Mouse (Mus musculus) forebrain, embryonic 16.5 days (tissue): ENCODE data around the gene Glrb. TPM values are rescaled to one million over a fixed set of nuclear protein-coding genes. Genes with fewer than 3 reads are reported as not detected.

Experiments used
- ATAC-seq: fragments of 200-750 bp; cut with Nextera tagmentation; 2 replicates; pipeline ENCODE4 v1.8.0; 2017; ENCODE audit warnings: mild to moderate bottlenecking, moderate library complexity
- H3K27ac ChIP-seq: fragments of 300-500 bp; sonication (generic); 2 replicates; pipeline ENCODE4 v1.5.1; 2014; ENCODE audit warnings: low read length, control low read depth
- H3K27me3 ChIP-seq: fragments of 300-500 bp; sonication (generic); replicated peaks from 2 replicates; pipeline ENCODE4 v1.6.1; 2014; ENCODE audit warnings: low read length; ENCODE audit not compliant: control insufficient read depth, insufficient read depth
- H3K36me3 ChIP-seq: fragments of 300-500 bp; sonication (generic); 2 replicates; pipeline ENCODE4 v1.6.1; 2014; ENCODE audit not compliant: control insufficient read depth, insufficient read depth
- H3K4me1 ChIP-seq: fragments of 300-500 bp; sonication (generic); replicated peaks from 2 replicates; pipeline ENCODE4 v1.6.1; 2014; ENCODE audit warnings: low read length; ENCODE audit not compliant: control insufficient read depth, insufficient read depth
- H3K4me2 ChIP-seq: fragments of 300-500 bp; sonication (generic); 2 replicates; pipeline ENCODE4 v1.6.1; 2014; ENCODE audit warnings: mild to moderate bottlenecking, low read length, control low read depth
- H3K4me3 ChIP-seq: fragments of 300-500 bp; sonication (generic); replicated peaks from 2 replicates; pipeline ENCODE4 v1.5.1; 2014; ENCODE audit warnings: mild to moderate bottlenecking, low read length, control low read depth
- H3K9ac ChIP-seq: fragments of 300-500 bp; sonication (generic); replicated peaks from 2 replicates; pipeline ENCODE4 v1.6.1; 2014; ENCODE audit warnings: low read depth, low read length, control low read depth
- H3K9me3 ChIP-seq: fragments of 300-500 bp; sonication (generic); 2 replicates; pipeline ENCODE4 v1.6.1; 2016; ENCODE audit warnings: low read length; ENCODE audit not compliant: control insufficient read depth
- WGBS: fragments of 180-500 bp; shearing (Covaris S2); extraction: QIAGEN DNeasy Blood & Tissue Kit; methylation state at CpG from one replicate; pipeline ENCODE4 v1.1.7; 2014; 5-methylcytosine and 5-hydroxymethylcytosine counted together
- polyA plus RNA-seq: library from polyadenylated mRNA; unstranded; fragments of >200 nt; fragmentation: Nextera tagmentation; extraction: Ambion mirVana; gene quantifications from 2 replicates; pipeline ENCODE4 v1.2.1, GENCODE M21; 2015

Gene Glrb
- polyA plus RNA-seq, 1 experiment from 2014 or later, result 42.1 TPM

DNA sequence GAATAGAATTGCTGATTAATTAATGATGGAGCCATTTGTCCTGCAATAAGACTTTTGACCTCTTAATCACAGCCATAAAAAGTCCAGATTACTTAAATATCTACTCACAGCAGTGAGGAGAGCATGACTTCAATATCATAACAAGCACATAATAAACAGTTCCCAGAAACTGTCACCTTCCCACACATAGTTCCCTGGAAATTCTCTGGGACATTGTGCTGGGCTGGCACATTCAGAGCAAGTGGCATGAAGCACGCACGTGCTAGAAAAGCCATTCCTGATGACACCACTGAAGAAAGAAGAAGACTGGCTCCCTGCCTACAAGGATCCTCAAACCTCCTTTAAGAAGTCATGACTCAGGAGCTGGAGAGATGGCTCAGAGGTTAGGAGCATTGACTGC is 67.8 kb downstream of the Glrb start:
- H3K4me1 ChIP-seq, result no peaks in the 10 kb centered on the region
- peaks cover 3% of the 10 kb centered on the region; the same call in 1 of the 2 replicates for H3K36me3 ChIP-seq
- no peak overlapping the region for H3K9ac ChIP-seq
- no peaks in the 10 kb centered on the region for H3K9me3 ChIP-seq
- no peak overlapping the region for H3K4me3 ChIP-seq
- ATAC-seq, result no peak
- 75% methylated on average over 2 of the region's 2 CpGs for WGBS
- H3K27me3 ChIP-seq, result no peaks in the 10 kb centered on the region
- no peak overlapping the region for H3K4me2 ChIP-seq
- H3K27ac ChIP-seq, result no peak overlapping the region

DNA sequence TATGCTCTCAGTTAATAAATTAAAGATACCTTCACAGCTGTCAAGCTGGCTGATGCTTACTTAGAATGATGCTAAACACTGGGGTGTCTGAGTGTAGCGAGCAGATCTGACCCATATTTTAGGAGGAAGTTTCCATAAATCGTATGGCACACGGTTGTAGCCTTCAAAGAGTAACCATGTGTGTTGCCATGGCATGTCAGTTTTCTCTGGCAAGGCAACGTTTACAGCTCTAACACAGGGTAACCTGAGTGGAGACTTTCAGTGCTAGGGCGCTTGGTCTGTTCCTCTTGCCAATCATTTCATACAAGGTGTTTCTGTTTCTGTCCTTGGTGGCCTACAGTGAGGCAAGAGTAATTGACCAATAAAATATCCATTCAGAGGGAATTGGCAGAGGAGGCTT is 73.6 kb downstream of the Glrb start:
- 86% methylated on average over 5 of the region's 5 CpGs for WGBS

DNA sequence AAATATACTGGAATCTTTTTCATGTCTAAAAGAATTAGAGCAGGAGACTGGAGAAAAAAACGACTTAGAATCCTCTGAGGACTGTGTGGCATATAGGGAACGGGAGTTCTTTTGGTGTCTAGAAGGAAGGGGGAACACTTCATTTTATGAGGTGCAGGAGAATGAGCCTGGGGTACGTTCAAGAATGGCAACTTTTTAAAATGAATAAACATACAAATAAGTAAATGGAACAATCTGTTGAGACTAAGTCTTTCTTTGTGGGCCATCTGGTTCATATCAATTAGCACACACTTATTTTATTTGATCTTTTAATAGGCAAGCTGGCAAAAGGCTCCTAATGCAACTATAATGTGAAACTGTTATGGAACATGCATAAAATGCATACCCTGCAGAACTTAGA is 75.9 kb downstream of the Glrb start:
- no peaks in the 10 kb centered on the region for H3K4me1 ChIP-seq
- WGBS, result 56% methylated on average over 3 of the region's 3 CpGs

More for the DNA sequence above, 73.6 kb downstream of the Glrb start:
- Histone ChIP-seq H3K36me3 (no peaks in the 10 kb centered on the region), H3K4me3 (no peak overlapping the region), H3K4me1 (no peaks in the 10 kb centered on the region), H3K27me3 (no peaks in the 10 kb centered on the region), H3K27ac (no peak overlapping the region), H3K9ac (no peak overlapping the region), H3K4me2 (no peak overlapping the region), H3K9me3 (no peaks in the 10 kb centered on the region)
- ATAC-seq, result no peak

DNA sequence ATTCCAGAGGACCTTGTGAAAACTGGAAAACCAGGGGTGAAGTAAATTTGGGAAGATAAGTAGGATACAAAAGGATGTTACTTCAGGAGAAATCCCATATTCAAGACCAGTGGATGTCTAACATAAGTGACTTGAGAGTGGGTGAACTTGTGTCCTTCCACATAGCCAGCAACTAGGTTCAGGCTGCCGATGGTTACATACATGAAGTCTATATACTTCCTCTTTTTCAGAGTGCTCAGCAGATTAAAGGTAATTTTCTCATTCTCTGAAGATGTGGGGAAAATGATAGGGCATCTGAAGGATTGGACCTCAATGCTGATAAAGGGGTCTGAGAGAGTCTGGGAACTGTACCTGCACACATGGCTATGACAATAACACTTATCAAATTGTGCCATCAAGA is 89.5 kb downstream of the Glrb start:
- no peak overlapping the region for H3K9ac ChIP-seq
- no peak overlapping the region for H3K4me2 ChIP-seq
- no peaks in the 10 kb centered on the region for H3K4me1 ChIP-seq
- H3K36me3 ChIP-seq, result no peaks in the 10 kb centered on the region
- H3K4me3 ChIP-seq, result no peak overlapping the region
- WGBS, result 97% methylated on average over 1 of the region's 1 CpGs
- H3K9me3 ChIP-seq, result no peaks in the 10 kb centered on the region
- ATAC-seq, result no peak
- H3K27me3 ChIP-seq, result no peaks in the 10 kb centered on the region
- no peak overlapping the region for H3K27ac ChIP-seq

More for the DNA sequence above, 75.9 kb downstream of the Glrb start:
- no peaks in the 10 kb centered on the region for H3K27me3 ChIP-seq
- no peak overlapping the region for H3K4me3 ChIP-seq
- H3K9me3 ChIP-seq, result no peaks in the 10 kb centered on the region
- no peaks in the 10 kb centered on the region for H3K36me3 ChIP-seq
- H3K4me2 ChIP-seq, result no peak overlapping the region
- ATAC-seq, result no peak
- H3K9ac ChIP-seq, result no peak overlapping the region
- H3K27ac ChIP-seq, result no peak overlapping the region

DNA sequence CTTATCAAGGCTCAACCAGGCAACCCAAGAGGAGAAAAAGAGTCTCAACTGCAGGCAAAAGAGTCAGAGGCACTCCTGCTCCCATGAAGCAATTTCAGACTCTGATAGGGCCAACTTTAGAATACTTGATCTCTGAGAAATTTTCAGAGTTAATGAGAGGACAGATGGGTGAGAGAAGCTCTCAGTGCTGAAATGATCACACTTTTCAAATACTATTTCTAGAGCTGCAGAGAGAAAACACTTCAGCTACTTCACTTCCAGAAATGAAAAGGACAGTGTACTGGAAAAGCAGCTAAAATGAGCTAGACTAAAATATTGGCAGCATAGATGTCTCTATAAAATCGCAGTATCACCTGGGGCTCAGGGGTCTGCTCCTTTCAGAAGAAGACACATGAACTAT is 94.8 kb downstream of the Glrb start:
- no peak for ATAC-seq

DNA sequence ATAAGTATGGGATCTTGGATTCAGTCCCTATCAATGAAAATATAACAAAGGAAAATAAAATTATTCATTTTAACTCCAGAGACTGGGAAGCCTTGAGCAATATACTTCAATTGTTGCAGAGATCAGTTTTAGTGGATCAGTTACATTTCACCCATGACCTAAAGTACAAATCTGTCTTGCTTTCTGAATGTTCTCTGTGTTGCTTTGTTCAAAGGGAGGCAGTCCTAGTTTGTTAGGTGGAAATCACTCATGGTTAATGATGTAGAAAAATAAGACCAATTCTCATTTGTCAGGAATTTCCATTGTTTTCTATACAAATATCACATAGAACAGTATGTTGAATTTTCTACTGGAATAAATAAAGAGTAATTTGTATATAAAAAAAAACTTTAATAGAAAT is 99.7 kb downstream of the Glrb start:
- no peak overlapping the region for H3K4me3 ChIP-seq
- ATAC-seq, result no peak
- H3K36me3 ChIP-seq, result no peaks in the 10 kb centered on the region
- H3K9ac ChIP-seq, result no peak overlapping the region
- no peaks in the 10 kb centered on the region for H3K9me3 ChIP-seq
- H3K4me2 ChIP-seq, result no peak overlapping the region
- H3K27me3 ChIP-seq, result no peaks in the 10 kb centered on the region
- H3K4me1 ChIP-seq, result no peaks in the 10 kb centered on the region
- H3K27ac ChIP-seq, result no peak overlapping the region

More for the DNA sequence above, 94.8 kb downstream of the Glrb start:
- H3K36me3 ChIP-seq, result no peaks in the 10 kb centered on the region
- no peak overlapping the region for H3K4me2 ChIP-seq
- H3K27me3 ChIP-seq, result no peaks in the 10 kb centered on the region
- no peak overlapping the region for H3K4me3 ChIP-seq
- no peak overlapping the region for H3K9ac ChIP-seq
- no peaks in the 10 kb centered on the region for H3K4me1 ChIP-seq
- no peak overlapping the region for H3K27ac ChIP-seq
- H3K9me3 ChIP-seq, result no peaks in the 10 kb centered on the region
- WGBS, result 94% methylated on average over 1 of the region's 1 CpGs

DNA sequence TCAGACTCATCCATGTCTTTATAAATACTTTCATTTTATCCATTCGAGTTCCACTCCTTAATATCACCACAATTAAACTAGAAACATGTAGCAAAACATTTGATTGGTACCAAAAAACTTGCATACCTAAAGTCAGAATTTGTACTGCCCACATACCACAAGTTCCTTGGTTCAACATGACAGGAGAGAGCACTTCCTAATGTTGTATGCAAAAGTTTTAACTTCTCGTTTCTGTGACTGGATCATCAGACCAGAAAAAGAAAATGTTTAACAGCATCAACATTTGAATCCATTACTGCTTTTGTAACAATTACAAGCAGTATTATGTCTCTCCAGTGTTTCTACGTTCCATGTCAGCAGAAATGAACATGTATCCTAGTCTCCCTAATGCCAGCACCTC is 101.2 kb downstream of the Glrb start:
- no peaks in the 10 kb centered on the region for H3K9me3 ChIP-seq
- no peak overlapping the region for H3K9ac ChIP-seq
- no peaks in the 10 kb centered on the region for H3K36me3 ChIP-seq
- ATAC-seq, result no peak
- H3K4me2 ChIP-seq, result no peak overlapping the region
- 79% methylated on average over 3 of the region's 3 CpGs for WGBS
- H3K4me1 ChIP-seq, result no peaks in the 10 kb centered on the region
- no peak overlapping the region for H3K4me3 ChIP-seq
- H3K27ac ChIP-seq, result no peak overlapping the region
- no peaks in the 10 kb centered on the region for H3K27me3 ChIP-seq

DNA sequence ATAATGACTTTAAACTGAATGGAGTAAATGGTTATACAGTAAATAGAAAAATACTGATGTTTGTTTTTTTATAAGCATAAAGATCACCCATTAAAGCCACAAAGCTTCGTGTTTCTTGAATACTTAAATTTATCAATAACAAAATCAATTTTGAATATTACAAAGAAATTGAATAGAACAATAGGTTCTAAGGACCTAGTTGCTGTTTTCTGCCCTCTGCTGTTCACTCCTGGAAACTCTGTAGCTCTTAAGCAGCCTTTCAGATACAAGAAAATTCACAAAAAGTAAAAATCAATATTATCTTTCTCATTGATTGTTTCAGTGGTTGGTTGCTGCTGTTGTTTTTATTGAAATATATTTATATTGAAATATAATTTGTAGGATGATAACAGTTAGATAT is 108.1 kb downstream of the Glrb start:
- ATAC-seq, result no peak
- H3K4me2 ChIP-seq, result no peak overlapping the region
- no peaks in the 10 kb centered on the region for H3K9me3 ChIP-seq
- H3K36me3 ChIP-seq, result no peaks in the 10 kb centered on the region
- no peak overlapping the region for H3K27ac ChIP-seq
- H3K4me1 ChIP-seq, result peaks cover 8% of the 10 kb centered on the region
- no peak overlapping the region for H3K4me3 ChIP-seq
- no peak overlapping the region for H3K9ac ChIP-seq
- no peaks in the 10 kb centered on the region for H3K27me3 ChIP-seq
- 10% methylated on average over 1 of the region's 1 CpGs for WGBS

DNA sequence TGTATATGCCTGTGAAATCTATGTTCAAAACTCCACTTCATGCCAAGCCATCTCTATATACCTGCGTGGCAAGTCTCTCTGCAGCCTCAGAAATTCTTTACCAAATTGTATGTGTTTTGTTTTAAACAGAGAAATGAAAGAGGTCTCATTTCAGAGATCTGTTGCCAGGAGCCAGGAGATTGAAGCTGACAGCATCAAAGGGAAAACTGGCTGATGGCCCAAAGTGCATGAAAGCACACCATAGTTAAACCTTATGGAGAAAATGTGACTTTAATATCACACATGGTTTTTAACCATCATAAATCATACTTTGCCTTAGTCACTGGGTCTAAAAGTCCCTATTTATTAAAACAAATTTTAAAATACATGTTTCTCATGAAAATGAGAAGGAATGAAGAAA is 109.6 kb downstream of the Glrb start:
- H3K9ac ChIP-seq, result no peak overlapping the region
- WGBS, result 39% methylated on average over 1 of the region's 1 CpGs

DNA sequence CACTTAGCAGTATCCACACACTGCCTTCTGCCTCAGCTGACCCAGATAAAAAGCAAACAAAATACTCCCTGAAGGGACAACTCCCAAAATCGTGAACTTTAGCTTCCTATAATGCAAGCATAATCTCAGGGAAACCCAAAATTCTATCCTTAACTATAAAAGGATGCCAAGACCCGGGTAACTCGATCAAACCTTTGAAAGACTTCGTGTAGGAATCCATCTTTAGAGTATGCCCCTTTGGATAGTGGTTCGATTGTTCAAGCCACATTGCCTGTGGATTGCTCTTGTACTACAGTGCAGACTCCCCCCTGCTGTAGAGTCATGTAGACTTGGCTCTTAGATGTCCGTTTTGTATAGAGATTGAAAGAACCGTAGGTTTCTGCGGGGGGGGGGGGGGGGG is 110.2 kb downstream of the Glrb start:
- H3K27me3 ChIP-seq, result no peaks in the 10 kb centered on the region
- peaks cover 21% of the 10 kb centered on the region for H3K4me1 ChIP-seq
- no peaks in the 10 kb centered on the region for H3K9me3 ChIP-seq
- peak overlapping the region; percentile 62 for H3K4me2 ChIP-seq
- peak overlapping the region; percentile 77 for H3K4me3 ChIP-seq
- H3K27ac ChIP-seq, result peak overlapping the region; percentile 98
- no peak for ATAC-seq
- H3K9ac ChIP-seq, result peak overlapping the region; percentile 94
- H3K36me3 ChIP-seq, result no peaks in the 10 kb centered on the region
- WGBS, result 22% methylated on average over 8 of the region's 8 CpGs

More for the DNA sequence above, 109.6 kb downstream of the Glrb start:
- no peaks in the 10 kb centered on the region for H3K36me3 ChIP-seq
- peak overlapping the region; percentile 62 for H3K4me2 ChIP-seq
- H3K27ac ChIP-seq, result peak overlapping the region; percentile 98
- peaks cover 17% of the 10 kb centered on the region for H3K4me1 ChIP-seq
- H3K9me3 ChIP-seq, result no peaks in the 10 kb centered on the region
- no peak for ATAC-seq
- no peak overlapping the region for H3K4me3 ChIP-seq
- H3K27me3 ChIP-seq, result no peaks in the 10 kb centered on the region
